Mouse (Mus musculus): ENCODE data around the gene Ccdc181.

Gene Ccdc181

DNA sequence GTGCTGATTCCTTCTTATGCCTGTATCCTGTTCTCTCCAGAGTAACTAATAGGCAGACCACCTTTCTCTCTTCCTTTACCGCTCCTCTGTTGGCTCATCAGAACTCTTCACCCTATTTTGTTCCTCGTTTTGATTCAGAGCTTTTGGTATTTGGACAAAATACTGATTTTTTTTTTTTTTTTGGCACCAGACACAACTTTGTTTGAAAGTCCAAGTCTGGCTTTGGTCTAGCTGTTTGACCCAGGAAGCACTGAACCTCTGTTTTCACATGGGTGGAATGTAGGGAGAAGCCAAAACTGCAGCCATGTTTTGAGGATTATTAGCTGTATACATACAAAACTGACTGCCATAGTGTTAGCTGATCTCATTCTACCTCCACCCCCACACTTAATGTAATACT is 49.5 kb downstream of the Ccdc181 start:
- in situ Hi-C loops (cut with MboI; ENCODE audit: unreplicated experiment in 2 of 2): loop anchor here (5.0 to 25.0 kb wide), 4 partner anchors 577 to 1137 kb away; partner anchors contain the start of genes Dcaf6 (in 2 of the 2) and Mpc2 (in 2 of the 2)

DNA sequence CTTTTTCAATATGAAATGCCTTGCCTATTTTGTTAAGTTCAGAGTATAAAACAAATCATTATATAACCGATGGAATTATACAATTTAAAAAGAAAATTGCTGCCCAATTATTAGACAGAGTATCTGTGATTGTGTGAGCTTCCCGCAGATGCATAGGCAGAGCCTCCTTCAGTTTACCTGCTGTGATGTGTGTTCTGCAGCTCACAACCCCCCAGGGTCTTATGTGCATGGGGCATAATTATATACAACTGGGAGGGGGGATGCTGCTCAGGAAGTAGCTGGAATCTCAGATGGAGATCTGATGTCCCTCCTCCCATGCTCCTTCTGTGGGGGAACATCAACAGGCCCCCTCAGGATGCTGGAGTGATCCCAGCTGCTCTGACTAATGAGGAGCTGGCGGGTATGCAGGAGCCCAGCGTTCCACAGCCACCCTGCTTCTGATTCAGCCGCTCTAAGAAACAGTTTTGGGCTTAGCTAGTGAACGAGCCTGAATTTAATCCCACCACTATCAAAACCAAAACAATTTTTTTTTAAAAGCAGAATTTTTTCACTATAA is 51.3 kb downstream of the Ccdc181 start:
- in situ Hi-C loops (cut with MboI; ENCODE audit: unreplicated experiment in 2 of 2): no loop called here

DNA sequence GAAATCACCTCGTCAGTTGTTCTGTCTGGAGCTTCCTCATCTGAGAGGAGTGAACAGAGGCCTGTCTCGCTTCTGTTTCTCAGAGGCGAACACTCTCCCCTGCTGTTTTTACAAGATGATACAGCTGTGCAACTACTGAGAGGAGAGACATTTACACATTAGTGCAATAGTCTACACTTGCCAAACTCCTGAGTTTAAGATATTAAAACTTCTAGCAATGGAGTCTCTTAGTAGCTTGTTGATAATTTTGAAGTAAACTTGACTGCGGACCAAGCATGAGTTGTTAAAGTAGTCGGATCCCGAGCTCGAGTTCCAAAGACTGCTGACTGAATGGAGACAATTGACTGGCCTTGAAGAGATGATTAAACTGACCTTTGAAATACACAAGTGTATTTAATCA is 52.4 kb downstream of the Ccdc181 start:
- in situ Hi-C loops (cut with MboI; ENCODE audit: unreplicated experiment in 2 of 2): no loop called here

DNA sequence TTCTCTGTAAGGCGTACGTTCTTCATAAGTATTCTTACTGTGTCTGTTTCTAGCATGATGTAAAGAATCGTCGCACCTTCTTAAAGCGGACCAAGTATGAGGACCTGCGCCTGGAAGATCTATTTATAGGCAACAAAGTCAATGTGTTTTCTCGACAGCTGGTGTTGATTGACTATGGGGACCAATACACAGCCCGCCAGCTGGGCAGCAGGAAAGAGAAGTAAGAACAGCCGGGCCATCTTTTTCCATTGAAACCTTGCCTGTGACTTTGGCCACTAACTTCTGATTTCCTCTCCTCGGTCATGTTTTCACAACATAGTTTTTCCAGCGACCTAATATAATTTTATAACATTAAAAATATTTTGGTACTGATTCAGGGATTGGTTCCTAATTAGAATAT is 57.2 kb downstream of the Ccdc181 start:
- in situ Hi-C loops (cut with MboI; ENCODE audit: unreplicated experiment in 2 of 2): no loop called here

DNA sequence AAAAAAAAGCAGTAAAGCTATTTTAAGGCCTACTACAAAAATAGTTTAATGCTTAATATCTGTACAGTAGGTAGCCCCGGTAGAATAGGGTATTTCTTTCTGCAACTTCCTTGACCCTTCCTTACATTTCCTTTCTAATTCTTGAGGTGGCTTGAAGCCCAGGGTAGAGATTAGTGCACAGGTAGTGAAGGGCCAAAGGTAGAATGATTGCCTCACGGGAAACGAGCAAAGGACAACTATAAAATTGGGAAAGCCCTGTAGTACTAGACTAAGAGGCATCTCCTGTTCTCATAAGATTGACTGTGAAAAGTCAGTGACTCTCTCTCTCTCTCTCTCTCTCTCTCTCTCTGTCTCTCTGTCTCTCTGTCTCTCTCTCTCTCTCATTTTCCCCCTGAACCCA is 60.0 kb downstream of the Ccdc181 start:
- in situ Hi-C loops (cut with MboI; ENCODE audit: unreplicated experiment in 2 of 2): no loop called here

DNA sequence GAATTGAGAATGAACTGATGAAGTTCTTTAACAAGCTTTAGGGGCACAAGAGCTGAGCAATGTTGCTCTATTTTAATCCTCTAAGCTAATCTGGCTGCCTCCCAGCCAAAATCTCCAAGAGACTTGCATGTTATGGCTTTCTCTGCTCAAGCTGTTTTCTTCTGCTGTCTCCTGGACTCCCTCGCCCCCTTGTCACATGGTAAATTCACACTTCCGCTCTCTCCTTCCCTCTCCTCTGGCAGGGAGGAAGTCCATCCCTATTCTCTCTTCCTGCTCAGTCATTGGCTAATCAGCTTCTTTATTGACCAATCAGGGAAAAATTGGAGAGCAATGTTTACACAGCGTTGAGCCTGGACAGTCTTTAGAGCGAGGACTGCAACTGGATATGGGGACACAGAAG is 60.5 kb downstream of the Ccdc181 start:
- in situ Hi-C loops (cut with MboI; ENCODE audit: unreplicated experiment in 2 of 2): no loop called here

Data from v-Abl transformed pro-B cells (cell line).